Mouse (Mus musculus) layer of hippocampus, postnatal 25 days (tissue): Measurements from ENCODE around the gene Proser2. TPM values are rescaled to one million over a fixed set of nuclear protein-coding genes. Genes with fewer than 3 reads are reported as not detected.
"Not testable (repeated sequence)": the region's sequence is repeated elsewhere in the genome, so short reads cannot be mapped to it uniquely, and the experiment has no call there.

Experiments used
- DNase-seq, 2 experiments: peaks; one replicate each; pipeline ENCODE4 v3.0.0; 2022; ENCODE audit warnings: mixed read lengths in 2 of 2, low spot score in 1 of 2; ENCODE audit errors: extremely low spot score in 1 of 2
- total RNA-seq, 2 experiments: library from RNA; stranded (reverse); gene quantifications; 2 replicates each; pipeline ENCODE4 v1.2.3; 2021

The Proser2 gene
- total RNA-seq, 2 experiments from 2014 or later = 2.2 to 2.4 TPM

DNA sequence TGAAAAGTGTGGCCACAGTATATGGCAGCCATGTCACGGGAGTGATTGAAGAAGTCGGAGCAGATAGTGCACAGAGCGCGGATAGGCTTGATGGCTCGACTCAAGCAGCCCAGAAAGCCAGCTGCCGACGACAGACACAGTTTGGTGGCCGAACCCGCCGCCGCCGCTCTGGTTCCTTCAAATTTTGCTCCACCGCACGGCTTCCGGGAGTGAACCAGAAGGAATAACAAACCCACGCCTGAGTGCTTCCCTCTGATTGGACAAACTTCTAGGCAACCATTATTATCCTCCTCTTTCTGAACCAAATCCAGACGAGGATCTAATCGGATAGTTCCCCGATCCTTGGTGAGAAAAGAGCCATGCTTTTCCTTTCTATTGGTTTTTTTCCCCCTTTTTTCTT lies 3.9 kb upstream of the Proser2 start:
- no peak for DNase-seq

DNA sequence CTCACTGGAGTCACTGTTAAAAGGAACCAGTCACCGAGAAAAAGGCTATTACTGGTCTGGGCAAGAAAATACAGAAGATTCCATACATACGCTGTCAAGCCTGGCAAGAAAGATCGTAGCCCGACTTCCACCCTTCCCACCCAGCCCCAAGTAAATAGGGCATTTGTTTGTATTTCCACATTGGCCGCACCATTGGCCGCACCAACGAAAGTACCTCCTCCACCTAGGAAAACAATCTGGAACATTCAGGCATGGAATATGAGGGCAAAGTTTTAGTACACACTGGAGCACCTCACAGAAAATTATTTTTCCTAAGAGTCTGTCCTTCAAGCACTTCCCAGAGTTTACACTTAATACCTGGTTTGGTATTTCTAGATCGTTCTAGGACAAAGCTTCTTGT lies 1.1 kb downstream of the Proser2 start:
- DNase-seq = no peak

DNA sequence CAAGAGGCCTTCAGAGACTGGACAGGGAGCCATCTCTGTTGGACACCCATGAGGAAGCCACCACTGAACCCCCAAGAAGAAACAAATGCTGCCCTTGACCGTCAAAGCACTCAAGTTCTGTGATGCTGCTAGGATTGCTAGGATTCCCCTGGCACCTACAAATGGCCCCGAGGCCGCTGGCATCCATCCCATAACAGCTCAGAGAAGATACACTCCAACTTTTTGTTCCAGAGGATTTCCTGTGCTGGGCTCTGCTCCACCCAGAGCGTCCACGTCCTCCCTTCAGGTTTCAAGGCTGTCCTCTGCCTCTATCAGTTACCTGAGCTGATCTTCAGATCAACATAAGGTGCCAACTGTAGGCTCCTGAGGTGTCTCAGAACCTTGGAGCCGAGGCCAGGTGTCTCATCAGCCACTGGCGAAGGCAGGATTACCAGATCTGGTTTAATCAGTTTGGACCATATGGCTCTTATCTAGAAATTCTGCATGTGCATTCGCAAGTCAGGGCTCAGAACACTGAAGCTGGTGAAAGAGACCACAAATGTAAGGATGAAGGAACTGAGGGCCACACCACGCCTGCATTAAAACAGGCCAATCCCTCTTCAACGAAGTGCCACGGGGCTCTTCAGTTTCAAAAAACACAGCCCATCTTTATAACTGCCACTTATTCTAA lies 1.7 kb downstream of the Proser2 start:
- no peak for DNase-seq

DNA sequence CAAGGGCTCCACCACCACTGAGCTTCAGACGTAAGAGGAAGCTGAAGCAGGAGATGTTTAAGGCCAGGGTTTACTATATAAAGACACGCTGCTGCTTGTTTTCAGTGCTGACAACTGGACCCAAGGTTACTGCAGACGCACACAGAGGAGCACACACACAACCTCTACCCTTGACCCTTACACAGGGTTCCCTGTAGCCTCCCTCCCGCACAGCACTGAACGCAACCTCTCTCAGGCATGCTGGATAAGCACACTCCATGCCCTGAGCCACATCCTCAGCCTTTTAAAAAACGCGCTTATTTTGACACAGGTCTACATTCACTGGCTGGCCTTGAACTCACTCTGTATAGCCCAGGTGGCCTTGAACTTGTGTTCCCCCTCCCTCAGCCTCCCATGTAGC lies 7.0 kb downstream of the Proser2 start:
- DNase-seq = no peak

DNA sequence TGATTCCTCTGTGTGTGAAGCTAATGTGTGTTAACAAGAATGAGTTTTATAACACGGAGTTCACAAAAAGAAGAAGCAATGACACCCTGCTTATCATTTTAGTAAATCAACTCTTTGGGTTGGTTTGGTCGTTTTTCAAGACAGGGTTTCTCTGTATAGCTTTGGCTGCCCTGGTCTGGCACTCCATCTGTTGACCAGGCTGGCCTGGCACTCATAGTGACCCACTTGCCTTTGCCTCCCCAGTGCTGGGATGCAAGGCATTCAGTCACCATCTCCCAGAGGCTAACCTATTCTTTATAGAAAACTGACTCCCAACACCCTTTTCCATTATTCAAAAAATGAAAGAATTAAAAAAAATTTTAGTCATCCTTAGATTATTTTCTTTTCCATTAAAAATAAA lies 8.9 kb downstream of the Proser2 start:
- DNase-seq = no peak

DNA sequence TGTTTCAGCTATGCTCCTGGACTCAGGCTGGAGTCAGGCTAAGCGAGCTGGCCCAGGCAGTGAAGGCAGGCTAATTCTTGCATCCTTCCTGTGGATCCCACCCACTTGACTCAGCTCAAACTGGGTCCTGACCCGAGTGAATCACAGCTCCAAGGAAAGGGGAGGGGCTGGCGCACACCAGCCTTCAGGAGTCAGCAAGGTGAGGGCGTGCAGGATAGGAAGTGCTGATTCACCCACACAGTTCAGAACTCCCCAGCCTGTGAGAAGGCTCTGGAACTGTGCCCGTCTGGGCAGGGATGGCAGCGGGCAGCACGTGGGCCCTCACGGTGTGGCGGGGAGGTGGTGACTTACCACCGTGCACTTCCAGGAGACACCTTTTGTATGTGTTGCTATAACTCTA lies 11.8 kb downstream of the Proser2 start:
- no peak for DNase-seq

DNA sequence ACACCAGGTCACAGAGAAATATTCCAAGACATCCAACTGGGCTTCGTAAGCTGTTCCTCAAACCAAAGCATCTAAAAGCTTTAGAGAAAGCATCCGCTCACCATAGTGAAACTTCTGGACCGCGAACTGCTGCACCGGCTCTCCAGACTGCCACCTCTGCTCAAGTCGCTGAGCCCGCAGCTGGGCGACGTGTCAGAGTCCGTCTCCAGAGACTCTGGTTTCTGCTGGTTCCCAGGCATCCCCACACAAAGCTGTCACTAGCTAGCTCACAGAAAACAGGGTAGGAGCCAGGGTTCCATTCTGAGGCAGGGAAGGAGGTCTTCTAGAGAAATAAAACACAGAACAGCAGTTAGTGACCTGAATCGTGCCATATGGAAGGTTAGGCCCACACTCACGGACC lies 16.2 kb downstream of the Proser2 start:
- no peak for DNase-seq

DNA sequence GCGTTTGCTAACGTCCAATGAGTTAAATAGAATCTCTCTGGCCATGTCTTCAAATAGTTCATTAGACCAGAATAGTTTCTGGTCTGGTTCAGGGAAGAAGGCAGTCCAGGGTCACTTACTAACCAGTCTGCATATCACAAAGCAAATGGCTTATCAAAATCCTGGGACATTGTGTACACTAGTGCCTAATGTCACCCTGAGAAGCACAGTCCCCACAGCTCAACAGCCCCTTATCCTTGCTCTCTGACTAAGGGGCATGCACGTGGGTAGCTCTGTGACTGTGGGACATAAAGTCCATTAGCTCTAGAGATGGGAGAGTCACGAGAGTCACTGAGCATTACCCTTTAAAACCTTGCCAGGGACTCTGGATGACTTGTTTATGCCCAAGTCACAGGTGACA lies 17.4 kb downstream of the Proser2 start:
- DNase-seq = no peak

DNA sequence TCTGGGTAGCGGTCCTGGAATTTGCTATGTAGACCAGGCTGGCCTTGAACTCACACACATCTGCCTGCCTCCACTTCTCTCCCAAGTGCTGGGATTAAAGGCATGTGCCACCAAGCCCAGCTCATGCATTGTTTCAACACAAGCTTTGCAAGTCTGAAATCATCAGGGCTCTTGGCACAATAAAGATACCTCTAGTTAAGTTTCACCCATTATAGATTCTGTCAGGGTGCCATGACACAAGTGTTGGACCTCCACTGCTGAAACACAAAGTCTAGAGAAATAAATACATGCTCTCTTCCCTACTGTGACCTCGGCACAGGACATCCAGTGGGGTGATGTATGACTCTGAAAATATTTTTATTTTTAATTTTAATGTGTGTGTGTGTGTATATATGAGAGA lies 24.6 kb downstream of the Proser2 start:
- DNase-seq = no peak

DNA sequence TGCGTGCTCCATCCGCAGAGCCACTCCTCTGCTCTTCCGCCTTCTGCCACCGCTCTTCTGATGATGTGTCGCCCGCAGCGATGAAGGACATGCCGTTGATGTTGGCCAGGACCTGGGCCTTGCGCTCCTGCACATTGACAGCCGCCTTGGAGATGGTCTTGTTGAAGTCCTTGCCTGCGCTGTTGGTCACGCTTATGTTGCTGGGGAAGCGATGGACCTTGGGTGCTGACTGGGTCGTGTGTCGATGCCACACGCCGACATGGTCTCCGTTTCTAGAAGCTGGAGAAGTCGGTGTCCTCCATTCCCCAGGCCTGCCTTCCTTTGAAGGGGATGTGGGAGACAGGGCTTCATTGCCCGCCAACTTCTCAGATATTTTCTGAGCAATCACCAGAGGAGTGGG lies 29.3 kb downstream of the Proser2 start:
- DNase-seq = no peak

DNA sequence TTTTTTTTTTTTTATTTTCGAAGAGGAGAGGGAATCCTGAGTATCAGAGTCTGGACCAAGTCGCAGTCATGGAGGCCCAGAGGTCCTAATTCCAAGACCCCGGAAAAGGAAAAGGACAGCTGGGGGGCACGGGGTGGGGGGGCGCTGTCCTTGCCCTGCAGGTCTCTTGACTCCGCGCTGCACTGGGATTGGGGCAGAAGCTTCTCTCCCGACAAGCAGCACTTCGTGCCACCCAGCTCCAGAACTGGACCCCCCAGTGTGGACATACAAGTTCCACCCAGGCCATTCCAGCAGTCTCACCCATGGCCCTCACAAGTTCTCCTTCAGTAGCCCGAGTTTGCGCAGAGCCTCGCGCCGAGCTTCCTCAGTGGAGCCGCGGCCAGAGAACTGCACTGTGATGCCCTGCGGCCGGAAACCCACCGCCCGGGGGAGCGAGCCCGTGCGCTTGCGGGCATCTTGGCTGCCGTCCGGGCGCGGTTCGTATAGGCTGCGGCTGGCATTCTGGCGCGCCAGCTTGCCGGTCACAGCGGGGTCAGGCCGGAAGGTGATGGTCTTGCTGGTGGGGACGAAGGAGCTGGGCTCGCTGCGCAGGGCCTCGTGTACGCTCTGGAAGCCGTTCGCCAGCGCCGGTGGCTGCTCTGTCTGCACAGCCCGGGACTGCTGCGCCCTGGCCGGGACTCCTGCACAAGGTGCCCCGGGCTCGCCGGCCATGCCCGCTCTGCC lies 29.8 kb downstream of the Proser2 start:
- DNase-seq = no peak

DNA sequence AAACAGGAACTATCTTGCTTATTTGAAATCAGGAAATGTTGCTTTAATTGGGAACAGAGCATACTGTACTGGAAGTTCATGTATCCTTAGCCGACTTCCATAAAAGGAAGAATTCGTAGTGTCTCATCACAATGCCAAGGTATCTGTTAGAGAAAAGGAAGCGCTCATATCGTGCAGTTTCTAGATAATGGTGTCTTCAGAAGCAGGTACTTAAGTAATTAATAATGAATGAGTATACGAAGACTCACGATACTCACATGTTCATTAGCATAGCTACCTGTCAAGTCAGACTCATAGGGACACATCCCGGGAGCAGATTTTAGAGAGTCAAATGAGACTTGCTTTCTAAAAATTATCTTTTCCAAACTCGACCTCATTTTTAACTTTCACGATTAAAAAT lies 30.6 kb downstream of the Proser2 start:
- DNase-seq = no peak

DNA sequence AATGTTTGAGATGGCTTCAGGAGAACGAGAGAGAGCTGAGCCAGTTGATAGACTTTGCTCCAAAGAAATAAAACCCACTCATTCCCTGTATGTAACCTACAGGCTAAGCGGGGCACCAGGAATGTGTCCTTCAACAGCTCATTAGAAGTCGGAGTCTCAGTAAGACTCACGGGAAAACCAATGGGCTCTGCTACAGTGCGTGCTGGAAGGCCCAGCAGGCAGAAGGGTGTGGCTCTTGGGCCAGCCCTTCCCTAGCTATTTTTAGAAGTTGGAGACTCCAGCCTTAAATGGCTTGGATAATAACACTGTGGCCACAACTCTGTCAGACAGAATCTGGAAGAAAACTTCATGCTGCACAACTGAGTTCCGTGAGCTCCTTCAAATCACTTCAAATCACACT lies 31.1 kb downstream of the Proser2 start:
- DNase-seq = no peak

DNA sequence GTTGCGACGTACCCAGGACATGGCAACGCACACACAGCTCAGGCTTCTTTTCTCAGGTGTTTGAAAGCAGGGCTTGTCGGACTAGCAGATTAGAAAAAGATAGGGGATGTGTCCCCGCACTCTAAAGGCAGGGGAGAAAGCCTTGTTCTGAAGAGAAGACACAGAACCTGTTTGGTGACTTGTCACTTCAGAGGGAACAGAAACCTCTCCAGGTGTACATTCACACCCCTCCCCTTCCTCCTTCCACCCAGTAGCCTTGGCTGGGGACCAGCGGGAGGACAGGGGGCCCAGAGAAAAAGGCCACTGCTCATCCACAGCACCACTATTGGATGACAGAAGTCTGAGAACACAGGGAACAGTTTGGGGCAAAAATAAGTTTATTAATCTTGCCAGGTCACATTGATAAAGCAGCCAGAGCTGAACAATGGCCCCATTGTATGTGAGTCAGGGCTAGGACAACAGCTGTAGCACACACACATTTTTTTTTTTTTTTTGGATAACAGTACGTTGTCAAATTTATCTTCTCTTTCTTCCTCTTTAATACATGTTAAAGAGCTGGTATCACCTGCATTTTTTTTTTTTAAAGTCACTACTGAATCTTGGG lies 32.8 kb downstream of the Proser2 start:
- no peak for DNase-seq

DNA sequence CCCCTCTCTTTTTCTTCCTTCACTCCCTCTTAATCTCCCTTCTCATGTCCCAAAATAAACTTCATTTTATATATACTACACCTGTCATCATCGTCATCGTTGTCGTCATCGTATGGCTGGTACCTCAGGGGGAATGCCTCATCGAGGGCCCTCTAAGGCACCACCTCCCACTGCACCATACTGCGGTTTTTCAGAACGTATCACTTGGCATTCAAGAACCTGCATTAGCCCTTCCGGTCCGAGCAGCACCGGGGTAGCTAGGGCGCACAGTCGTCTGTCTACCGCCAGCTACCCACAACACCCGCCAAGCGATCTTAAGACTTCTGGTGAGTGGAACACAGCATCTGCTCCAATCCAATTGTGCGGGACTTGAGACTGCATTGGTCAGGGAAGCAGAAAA lies 40.1 kb downstream of the Proser2 start:
- not testable (repeated sequence) for DNase-seq

DNA sequence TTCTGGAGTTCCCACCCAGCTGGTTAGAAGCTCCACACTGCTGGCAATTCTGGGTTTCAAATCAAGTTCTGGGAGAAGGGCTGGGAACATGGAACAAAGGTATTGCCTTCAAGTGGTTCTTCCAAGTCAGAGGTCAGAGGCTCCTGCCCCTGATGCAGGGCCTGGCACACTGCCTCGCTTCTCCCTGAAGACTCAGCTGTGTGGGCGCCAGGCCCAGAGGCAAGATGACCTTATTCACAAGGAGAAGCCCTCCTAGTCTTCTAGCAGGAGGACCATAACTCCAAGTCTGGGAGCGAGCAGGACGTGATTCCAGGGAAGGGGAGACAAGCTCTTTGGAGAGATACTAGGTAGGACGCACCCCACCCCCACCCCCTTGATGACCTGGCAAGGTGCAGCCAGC lies 42.9 kb downstream of the Proser2 start:
- DNase-seq = no peak

DNA sequence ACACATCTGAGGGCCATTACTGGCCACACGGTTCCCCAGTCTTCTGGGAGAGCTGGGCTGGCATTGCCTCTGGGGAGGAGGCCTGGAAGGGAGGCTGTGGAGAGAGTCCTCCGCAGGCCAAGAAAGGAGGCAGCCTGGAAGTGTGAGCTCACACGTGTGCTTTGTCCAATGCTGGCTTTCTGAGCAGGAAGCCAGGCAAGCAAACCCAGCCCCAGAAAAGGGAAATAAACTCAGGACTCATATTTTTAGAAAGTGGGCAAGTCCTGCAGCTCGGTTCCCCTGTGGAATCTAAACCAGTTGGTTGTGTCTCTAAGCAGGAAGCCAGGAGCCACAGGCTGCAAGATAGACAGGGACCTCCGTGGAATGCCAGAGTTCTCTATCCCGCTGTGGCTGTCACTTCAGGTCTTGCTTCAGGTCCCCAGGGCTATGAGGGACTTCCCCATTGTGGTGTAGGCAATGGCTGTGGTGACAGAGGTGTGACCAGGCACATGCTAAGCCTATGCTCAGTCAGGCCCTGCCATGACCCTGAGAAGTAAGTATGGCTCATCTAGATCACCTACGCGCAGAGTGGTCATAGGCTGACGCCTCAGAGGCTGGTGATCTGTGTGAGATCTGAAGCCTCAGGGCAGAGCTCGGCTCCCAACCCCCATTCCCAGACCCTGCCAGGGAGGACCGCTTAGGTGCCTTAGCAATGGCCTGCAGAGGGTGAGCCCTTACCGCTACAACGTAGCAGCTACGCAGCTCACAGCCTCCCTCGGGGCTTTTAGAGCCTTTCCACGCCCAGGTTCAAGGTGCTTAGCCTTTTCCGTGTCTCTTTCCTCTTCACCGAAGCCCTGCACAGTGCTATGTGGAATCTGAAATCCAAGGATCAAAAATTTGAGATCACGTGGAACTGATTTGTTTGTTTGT lies 44.1 kb downstream of the Proser2 start:
- DNase-seq = no peak

DNA sequence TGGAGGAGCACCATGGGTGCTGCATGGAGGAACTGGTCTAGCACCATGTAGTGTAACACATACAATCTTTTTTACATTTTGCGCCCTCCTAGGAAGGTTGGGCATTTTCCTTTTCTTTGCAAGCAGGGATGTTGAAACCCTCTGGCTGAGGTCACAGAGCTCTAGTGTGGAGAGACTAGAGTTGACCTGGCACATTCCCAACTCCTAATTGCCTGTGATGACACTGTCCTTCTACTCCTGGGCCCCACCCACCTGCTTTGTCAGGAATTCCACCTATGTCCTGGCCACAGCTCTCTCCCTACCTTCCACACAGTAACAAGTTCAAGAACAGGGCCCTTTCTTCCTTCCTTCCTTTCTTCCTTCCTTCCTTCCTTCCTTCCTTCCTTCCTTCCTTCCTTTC lies 46.3 kb downstream of the Proser2 start:
- no peak for DNase-seq

DNA sequence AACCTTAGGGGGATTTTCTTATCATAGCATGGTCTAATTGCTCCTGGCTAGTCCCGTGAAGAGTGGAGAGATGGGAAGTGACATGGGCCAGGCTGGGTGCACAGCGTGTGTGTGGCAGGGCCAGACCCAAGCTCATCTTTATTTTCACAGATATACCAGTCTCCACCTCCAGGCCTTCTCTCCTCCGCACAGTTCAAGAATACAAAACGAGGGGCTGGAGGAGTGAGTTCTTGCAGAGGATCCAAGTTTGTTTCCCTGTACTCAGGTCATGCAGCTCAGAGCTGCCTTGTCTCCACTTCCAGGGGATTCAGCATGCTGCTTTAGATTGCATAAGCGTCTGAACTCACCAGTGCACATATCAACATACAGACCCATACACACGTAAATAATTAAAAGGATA lies 47.4 kb downstream of the Proser2 start:
- no peak for DNase-seq

DNA sequence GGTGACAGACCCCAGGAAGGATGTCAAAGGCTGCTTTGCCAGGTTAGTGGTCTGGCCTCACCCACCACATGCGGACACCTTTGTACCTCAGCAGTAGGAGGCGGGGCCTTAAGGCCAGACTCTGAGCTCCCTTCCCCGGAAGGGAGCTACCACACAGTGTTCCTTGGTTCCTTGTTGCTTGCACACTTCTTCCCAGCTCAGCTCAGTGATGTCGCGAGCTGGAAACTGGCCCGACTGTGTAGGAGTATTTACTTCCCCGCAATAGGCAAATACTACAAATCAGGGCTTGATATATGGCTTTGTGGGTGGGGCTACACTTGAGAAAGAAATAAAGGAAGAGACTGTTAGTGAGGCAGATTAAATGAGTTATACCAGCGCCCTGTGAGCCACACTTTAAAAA lies 48.9 kb downstream of the Proser2 start:
- DNase-seq = no peak

DNA sequence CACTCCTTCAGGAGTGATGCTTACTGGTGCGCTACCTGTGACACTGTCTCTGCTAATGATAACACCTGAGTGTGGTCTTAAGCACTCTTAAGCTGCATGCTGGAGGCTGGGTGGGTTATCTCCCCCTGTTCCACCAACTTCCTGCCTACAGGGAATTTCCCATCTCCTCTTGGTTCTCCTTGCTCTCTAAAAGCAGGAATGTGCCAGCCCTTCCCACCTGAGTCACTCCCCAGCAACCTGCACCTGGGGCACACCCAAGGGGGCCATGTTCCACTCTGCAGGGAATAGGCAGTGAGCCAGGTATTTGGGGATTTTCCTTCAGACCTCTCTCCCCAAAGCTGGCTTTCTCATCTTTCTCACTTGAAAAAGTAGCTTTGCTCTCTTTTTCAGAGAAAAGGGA lies 50.0 kb downstream of the Proser2 start:
- DNase-seq = no peak
